In genomic region chr12:28704381-28704780, GRCm38 (mm10) we compare ENCODE assay signal across 9 mouse cellular contexts. TPM values are rescaled to one million over a fixed set of nuclear protein-coding genes. Genes with fewer than 3 reads are reported as not detected.
DNase-seq lines count a peak whose midpoint lies in the region; ATAC-seq lines count a peak whose summit lies in the region.
"Had no signal": no experiment of that assay in that cellular context is flagged by ENCODE, and none has a peak within 500 bp of the region (broad histone marks: within the 10 kb centered on the region; RNA-seq: fewer than 3 reads in every experiment).

No protein-coding gene starts in this region.

- 0 out of 2 replicates have a peak, but pooled peaks have one; percentile 24 for ATAC-seq in kidney, embryonic 14.5 days (ENCODE audit: low FRiP score, low TSS enrichment)
- no peak for ATAC-seq in hindbrain, embryonic 13.5 days (ENCODE audit: low FRiP score)
- no peak for ATAC-seq in neural tube, embryonic 13.5 days (ENCODE audit: low read depth)

- no peak overlapping the region for H3K27ac ChIP-seq in kidney, embryonic 14.5 days (ENCODE audit: low read depth, low read length)
- H3K27ac ChIP-seq in hindbrain, embryonic 13.5 days = peak overlapping the region; percentile 32; the same call in 1 of the 2 replicates
- H3K27ac ChIP-seq in neural tube, embryonic 13.5 days (replicated peaks) = 0 out of 2 replicates have a peak overlapping the region, but pooled peaks have one; percentile 38
- H3K27ac ChIP-seq: lung, embryonic 15.5 days had no signal

- H3K4me2 ChIP-seq in kidney, embryonic 14.5 days (replicated peaks; ENCODE audit: low read depth, low read length) = no peak overlapping the region
- H3K4me2 ChIP-seq in hindbrain, embryonic 13.5 days = 0 out of 2 replicates have a peak overlapping the region, but pooled peaks have one; percentile 19
- H3K4me2 ChIP-seq in neural tube, embryonic 13.5 days = no peak overlapping the region
- H3K4me2 ChIP-seq: lung, embryonic 15.5 days had no signal

- H3K4me3 ChIP-seq in kidney, embryonic 14.5 days (ENCODE audit: low read length) = no peak overlapping the region
- no peak overlapping the region for H3K4me3 ChIP-seq in hindbrain, embryonic 13.5 days
- no peak overlapping the region for H3K4me3 ChIP-seq in neural tube, embryonic 13.5 days
- H3K4me3 ChIP-seq: lung, embryonic 15.5 days had no signal

- H3K4me1 ChIP-seq in kidney, embryonic 14.5 days (ENCODE audit: control insufficient read depth, insufficient read depth, low read length) = peaks cover 8% of the 10 kb centered on the region; the same call in 1 of the 2 replicates
- peaks cover 37% of the 10 kb centered on the region for H3K4me1 ChIP-seq in hindbrain, embryonic 13.5 days (replicated peaks)
- H3K4me1 ChIP-seq in neural tube, embryonic 13.5 days (replicated peaks) = peaks cover 38% of the 10 kb centered on the region
- H3K4me1 ChIP-seq: lung, embryonic 15.5 days had no signal

- H3K36me3 ChIP-seq in kidney, embryonic 14.5 days (ENCODE audit: control insufficient read depth, insufficient read depth, low read length) = no peaks in the 10 kb centered on the region; the same call in 1 of the 2 replicates
- peaks cover 23% of the 10 kb centered on the region for H3K36me3 ChIP-seq in hindbrain, embryonic 13.5 days
- H3K36me3 ChIP-seq in neural tube, embryonic 13.5 days = peaks cover 5% of the 10 kb centered on the region; the same call in 1 of the 2 replicates

- DNase-seq in kidney, adult 8-10 months = no peak
- DNase-seq in adrenal gland, postnatal 10 days = peak; percentile 45
- no peak for DNase-seq in T-cell, adult 2 months (ENCODE audit: low spot score)
- DNase-seq in layer of hippocampus, adult 9-10 months (ENCODE audit: low spot score) = no peak
- no peak for DNase-seq in layer of hippocampus, postnatal 10 days (ENCODE audit: low spot score in 2 of 2)

- H3K27me3 ChIP-seq in kidney, embryonic 14.5 days (ENCODE audit: control insufficient read depth, insufficient read depth, low read length) = no peaks in the 10 kb centered on the region
- H3K27me3 ChIP-seq in hindbrain, embryonic 13.5 days = no peaks in the 10 kb centered on the region
- no peaks in the 10 kb centered on the region for H3K27me3 ChIP-seq in neural tube, embryonic 13.5 days
- H3K27me3 ChIP-seq: lung, embryonic 15.5 days had no signal

- WGBS in kidney, embryonic 14.5 days = 4% methylated on average over 12 of the region's 12 CpGs
- WGBS in hindbrain, embryonic 13.5 days = 5% methylated on average over 12 of the region's 12 CpGs
- WGBS in neural tube, embryonic 13.5 days = 3% methylated on average over 12 of the region's 12 CpGs

- H3K9me3 ChIP-seq in kidney, embryonic 14.5 days (ENCODE audit: control insufficient read depth, low read length) = no peaks in the 10 kb centered on the region
- H3K9me3 ChIP-seq in hindbrain, embryonic 13.5 days = no peaks in the 10 kb centered on the region
- no peaks in the 10 kb centered on the region for H3K9me3 ChIP-seq in neural tube, embryonic 13.5 days
- H3K9me3 ChIP-seq: lung, embryonic 15.5 days had no signal

- H3K9ac ChIP-seq in kidney, embryonic 14.5 days (ENCODE audit: low read depth, low read length) = no peak overlapping the region
- H3K9ac ChIP-seq in hindbrain, embryonic 13.5 days = peak overlapping the region; percentile 68
- H3K9ac ChIP-seq in neural tube, embryonic 13.5 days = peak overlapping the region; percentile 53
- H3K9ac ChIP-seq: lung, embryonic 15.5 days had no signal

RNA-seq across cellular contexts. Expression of gene Adi1, which starts 29.4 kb away (rescaled TPM):
- 87.4 and 89.1 TPM in 2 replicates for polyA plus RNA-seq in kidney, embryonic 14.5 days (2014; fragmentation: Nextera tagmentation; extraction: Ambion mirVana)
- total RNA-seq in adrenal gland, postnatal 10 days (2021) = 10 to 100 TPM; 55.4 to 62.9 TPM
- 31.5 and 33.7 TPM in 2 replicates for polyA plus RNA-seq in hindbrain, embryonic 13.5 days (2015; fragmentation: Nextera tagmentation; extraction: Ambion mirVana)
- 29.6 and 30.5 TPM in 2 replicates for polyA plus RNA-seq in neural tube, embryonic 13.5 days (2015; fragmentation: Nextera tagmentation; extraction: Ambion mirVana)
- total RNA-seq in layer of hippocampus, postnatal 10 days (2021) = 10 to 100 TPM; 15.5 to 18.4 TPM

RNA-seq across cellular contexts. Expression of gene Trappc12, which starts 45.9 kb away (rescaled TPM):
- polyA plus RNA-seq in kidney, embryonic 14.5 days (2014; fragmentation: Nextera tagmentation; extraction: Ambion mirVana) = 27.4 and 43.9 TPM in 2 replicates
- 10 to 100 TPM; 29.0 to 37.3 TPM for total RNA-seq in adrenal gland, postnatal 10 days (2021)
- polyA plus RNA-seq in hindbrain, embryonic 13.5 days (2015; fragmentation: Nextera tagmentation; extraction: Ambion mirVana) = 41.9 and 44.0 TPM in 2 replicates
- 36.5 and 40.5 TPM in 2 replicates for polyA plus RNA-seq in neural tube, embryonic 13.5 days (2015; fragmentation: Nextera tagmentation; extraction: Ambion mirVana)
- total RNA-seq in layer of hippocampus, postnatal 10 days (2021) = 10 to 100 TPM; 45.6 to 47.0 TPM

RNA-seq across cellular contexts. Expression of gene Eipr1, which starts 47.2 kb away (rescaled TPM):
- 33.4 and 36.1 TPM in 2 replicates for polyA plus RNA-seq in kidney, embryonic 14.5 days (2014; fragmentation: Nextera tagmentation; extraction: Ambion mirVana)
- 10 to 100 TPM; 14.8 to 15.5 TPM for total RNA-seq in adrenal gland, postnatal 10 days (2021)
- 69.7 and 76.9 TPM in 2 replicates for polyA plus RNA-seq in hindbrain, embryonic 13.5 days (2015; fragmentation: Nextera tagmentation; extraction: Ambion mirVana)
- 59.9 and 69.6 TPM in 2 replicates for polyA plus RNA-seq in neural tube, embryonic 13.5 days (2015; fragmentation: Nextera tagmentation; extraction: Ambion mirVana)
- 10 to 100 TPM; 41.6 to 47.7 TPM for total RNA-seq in layer of hippocampus, postnatal 10 days (2021)

RNA-seq across cellular contexts. Expression of gene Rnaseh1, which starts 55.0 kb away (rescaled TPM):
- 27.5 and 31.6 TPM in 2 replicates for polyA plus RNA-seq in kidney, embryonic 14.5 days (2014; fragmentation: Nextera tagmentation; extraction: Ambion mirVana)
- 10 to 100 TPM; 12.4 to 12.7 TPM for total RNA-seq in adrenal gland, postnatal 10 days (2021)
- 22.5 and 27.1 TPM in 2 replicates for polyA plus RNA-seq in hindbrain, embryonic 13.5 days (2015; fragmentation: Nextera tagmentation; extraction: Ambion mirVana)
- 23.9 and 25.8 TPM in 2 replicates for polyA plus RNA-seq in neural tube, embryonic 13.5 days (2015; fragmentation: Nextera tagmentation; extraction: Ambion mirVana)
- total RNA-seq in layer of hippocampus, postnatal 10 days (2021) = 10 to 100 TPM; 11.8 to 15.4 TPM
